Mouse (Mus musculus) embryonic fibroblast, embryonic 13.5 days (primary cell): Measurements from ENCODE around the gene Slc2a5.

Experiments
- CTCF ChIP-seq: IDR thresholded peaks from 2 replicates; pipeline ENCODE4 v1.5.1; 2011; ENCODE audit warnings: mild to moderate bottlenecking, control low read depth, low read length, moderate library complexity, borderline replicate concordance; ENCODE audit not compliant: insufficient read depth
- POLR2A ChIP-seq: IDR thresholded peaks from 2 replicates; pipeline ENCODE4 v1.6.1; 2011; ENCODE audit warnings: low read depth, mild to moderate bottlenecking, control low read depth, low read length, moderate library complexity

DNA sequence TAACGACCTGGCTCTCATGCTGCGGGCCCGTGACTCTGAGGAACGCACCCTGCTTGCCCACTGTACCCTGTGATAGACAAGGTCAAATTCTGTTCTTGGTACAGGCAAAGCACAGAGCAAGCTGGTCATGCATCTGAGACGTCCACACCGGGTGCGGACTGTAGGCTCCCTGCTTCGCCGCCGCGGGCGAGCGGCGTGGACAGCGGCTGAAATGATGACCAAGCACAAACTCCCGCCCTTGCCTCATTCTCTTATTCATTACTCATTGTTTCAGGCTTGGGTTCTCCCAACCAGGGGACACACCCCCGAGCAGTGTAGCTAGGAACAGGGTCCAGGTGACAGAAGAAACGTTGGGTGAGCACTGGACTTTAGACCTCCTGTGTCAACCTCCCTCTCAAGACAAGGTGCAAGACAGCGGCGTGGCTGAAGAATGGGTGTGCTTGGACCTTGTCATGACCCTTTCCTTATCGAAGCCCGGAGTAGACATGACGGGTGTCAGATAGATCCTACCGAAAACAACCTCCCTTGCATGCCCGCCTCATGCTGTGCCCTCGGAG is 4.5 kb upstream of the Slc2a5 start:
- TF ChIP-seq POLR2A (no peak), CTCF (no peak)
